Mouse (Mus musculus): Measurements from ENCODE around the gene Igsf11. TPM values are rescaled to one million over a fixed set of nuclear protein-coding genes. Genes with fewer than 3 reads are reported as not detected.

The Igsf11 gene
- 18.9 TPM for polyA plus RNA-seq (2014; fragmentation: Illumina TruSeq; extraction: RNeasy Lipid Tissue Mini Kit (QIAGEN cat#74804); ENCODE audit: low read depth, low replicate concordance)

DNA sequence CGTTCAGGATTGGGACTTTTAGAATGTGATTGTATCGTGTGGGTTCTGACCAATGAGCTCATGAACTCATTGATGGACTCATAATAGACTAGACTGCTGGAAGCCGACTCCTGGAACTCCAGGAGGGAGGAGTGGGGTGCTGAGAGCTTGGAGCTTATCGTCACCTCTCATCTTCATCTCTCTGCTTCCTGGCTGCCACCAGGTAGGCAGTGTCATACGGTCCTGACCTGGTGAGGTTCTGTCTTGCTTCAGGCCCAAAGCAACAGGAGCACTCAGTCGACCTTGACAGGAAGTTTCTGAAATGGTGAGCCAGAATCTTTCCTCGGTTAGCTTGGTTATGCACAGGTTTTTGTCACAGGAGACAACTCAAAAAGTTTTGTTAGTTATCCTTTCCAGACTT lies at the start of gene Igsf11:
Gene Igsf11, plus strand, starts transcription at position 301 of the 400 bp plus-strand sequence.

Other genes with a start within 250 kb of the Igsf11 start
- 1.9 TPM for gene Arhgap31, start 179.4 kb upstream of the Igsf11 start, polyA plus RNA-seq (2014; fragmentation: Illumina TruSeq; extraction: RNeasy Lipid Tissue Mini Kit (QIAGEN cat#74804); ENCODE audit: low read depth, low replicate concordance)
- 3.5 TPM for gene B4galt4, start 150.4 kb upstream of the Igsf11 start, polyA plus RNA-seq (2014; fragmentation: Illumina TruSeq; extraction: RNeasy Lipid Tissue Mini Kit (QIAGEN cat#74804); ENCODE audit: low read depth, low replicate concordance)
- 0.79 TPM for gene Upk1b, start 92.3 kb upstream of the Igsf11 start, polyA plus RNA-seq (2014; fragmentation: Illumina TruSeq; extraction: RNeasy Lipid Tissue Mini Kit (QIAGEN cat#74804); ENCODE audit: low read depth, low replicate concordance)
- not detected for gene 4930435E12Rik, start 63.9 kb upstream of the Igsf11 start, polyA plus RNA-seq (2014; fragmentation: Illumina TruSeq; extraction: RNeasy Lipid Tissue Mini Kit (QIAGEN cat#74804); ENCODE audit: low read depth, low replicate concordance)